In the genomic region with DNA sequence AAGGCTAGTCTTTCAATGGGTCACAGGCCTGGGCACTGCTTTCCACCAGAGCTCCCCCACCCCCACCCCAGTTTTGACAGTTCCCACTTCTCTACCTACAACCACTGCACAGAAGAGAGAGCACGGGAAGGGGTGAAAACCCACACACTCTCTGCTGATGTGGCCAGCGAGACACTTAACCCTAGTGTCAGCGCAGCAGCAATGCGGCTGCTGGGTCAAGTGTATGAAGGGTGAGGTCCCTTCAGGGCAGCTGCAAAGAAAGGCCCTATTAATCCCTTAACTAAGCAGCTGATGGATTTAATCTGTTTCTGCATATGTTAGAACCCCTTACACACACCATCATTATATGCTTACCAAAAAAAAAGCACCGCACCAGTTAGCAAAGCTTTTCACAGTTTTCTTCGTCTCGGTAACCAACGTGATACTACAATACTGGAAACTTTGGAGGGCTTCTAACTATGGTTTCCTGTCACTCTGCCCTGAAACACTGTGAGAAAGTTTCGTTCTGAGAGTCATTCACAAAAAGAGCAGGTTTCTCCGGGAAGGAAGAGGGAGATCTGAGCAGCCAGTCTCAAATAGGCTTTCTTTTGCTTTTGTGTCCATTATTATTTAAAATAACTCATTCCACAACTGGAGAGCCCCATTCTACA, we compare ENCODE assay signal across 11 mouse cellular contexts.
DNase-seq lines count a peak whose midpoint lies in the region; ATAC-seq and TF ChIP-seq lines count a peak whose summit lies in the region.
"Had no signal": no experiment of that assay in that cellular context is flagged by ENCODE, and none has a peak within 500 bp of the region (broad histone marks: within the 10 kb centered on the region; RNA-seq: fewer than 3 reads in every experiment).

No protein-coding gene starts in this region.

- H3K4me3 ChIP-seq in lung, embryonic 14.5 days (ENCODE audit: low read depth, low read length), result no peak overlapping the region; the same call in none of the 2 replicates

- peak overlapping the region; percentile 50 for H3K4me2 ChIP-seq in lung, embryonic 14.5 days

- no peaks in the 10 kb centered on the region for H3K36me3 ChIP-seq in lung, embryonic 14.5 days (ENCODE audit: insufficient read depth)

- no peak for ATAC-seq in lung, embryonic 14.5 days (ENCODE audit: insufficient read depth)
- no peak for ATAC-seq in cerebellum, adult (ENCODE audit: insufficient number of reproducible peaks, low FRiP score, low TSS enrichment)

- H3K9ac ChIP-seq in lung, embryonic 14.5 days, result 0 out of 2 replicates have a peak overlapping the region, but pooled peaks have one; percentile 2

- DNase-seq in lung, embryonic 14.5 days, result no peak
- no peak for DNase-seq in lung, adult 18-20 months
- DNase-seq in embryo, embryonic 11 days, result peak; percentile 53
- DNase-seq in induced T-regulatory cell, adult 2 months (ENCODE audit: low read depth), result peak; percentile 75
- peak; percentile 2 to 25 for DNase-seq in natural killer cell, adult 2 months (ENCODE audit: low spot score in 2 of 2)
- no peak for DNase-seq in spleen, postnatal 10 days (ENCODE audit: low spot score in 2 of 2)
- DNase-seq: cerebellum, adult 11-12 months; kidney, postnatal 36 days; thymus, adult 2 months had no signal

- peak overlapping the region; percentile 44 for H3K27ac ChIP-seq in lung, embryonic 14.5 days (ENCODE audit: low read depth)
- H3K27ac ChIP-seq: macrophage had no signal

- H3K4me1 ChIP-seq in lung, embryonic 14.5 days (ENCODE audit: insufficient read depth), result peaks cover 15% of the 10 kb centered on the region

- no peak for TF ChIP-seq CTCF in lung, embryonic 14.5 days (IDR thresholded peaks at IDR 0.05; ENCODE audit: low read depth)

- H3K9me3 ChIP-seq in lung, embryonic 14.5 days (ENCODE audit: low read depth, low read length), result no peaks in the 10 kb centered on the region

- WGBS in lung, embryonic 14.5 days, result 38% methylated on average over 10 of the region's 10 CpGs

- no peaks in the 10 kb centered on the region for H3K27me3 ChIP-seq in lung, embryonic 14.5 days (ENCODE audit: insufficient read depth, low read length)

Comparison
In these comparisons a context has a peak if more than half of its experiments do, and no peak if none do; other contexts are left out.
1. DNase-seq: peak in embryo, embryonic 11 days (single experiment), induced T-regulatory cell, adult 2 months (single experiment) and natural killer cell, adult 2 months (2 of 2); none in lung, embryonic 14.5 days (single experiment), lung, adult 18-20 months (0 of 2) and spleen, postnatal 10 days (0 of 2).